Mouse (Mus musculus): ENCODE results near the gene Fgfr2.

GRCm38 (mm10) chr7:130803251-130803825, 2319.8 kb downstream of the Fgfr2 start:
- no peak for TF ChIP-seq CTCF (conservative IDR thresholded peaks at IDR 0.05; ENCODE audit: low read length)
- no peak for TF ChIP-seq NANOG (IDR thresholded peaks at IDR 0.05; ENCODE audit: borderline replicate concordance, low read length)
- TF ChIP-seq POU5F1 (IDR thresholded peaks at IDR 0.05; ENCODE audit: borderline replicate concordance, low read length), result no peak

Data from E14TG2a.4 (cell line).